Mouse (Mus musculus) left cerebral cortex, postnatal 10 days (tissue): Measurements from ENCODE around the gene Dcun1d1. TPM values are rescaled to one million over a fixed set of nuclear protein-coding genes. Genes with fewer than 3 reads are reported as not detected.
A peak's percentile ranks its signal among the peaks of the same experiment; 100 is the strongest.

ENCODE experiments used
- DNase-seq, 2 experiments: peaks; one replicate each; pipeline ENCODE4 v3.0.0; 2021 to 2022; ENCODE audit warnings: low spot score in 2 of 2, mixed read lengths in 1 of 2; ENCODE audit errors: extremely low spot score in 1 of 2
- intact Hi-C: fragments of 180-260 bp; cut with DNase I; formaldehyde crosslinking; loops from one replicate; pipeline ENCODE4 v1.15.1; 2025
- total RNA-seq, 2 experiments: library from RNA; stranded (reverse); gene quantifications; 2 replicates each; pipeline ENCODE4 v1.2.3; 2021

Dcun1d1 gene
- total RNA-seq = 10 to 100 TPM; 69.2 to 73.8 TPM

GRCm38 (mm10) chr3:35937345-35937744 is at the start of gene Dcun1d1:
Gene Dcun1d1 (minus strand): TSS chr3:35937445.
- intact Hi-C loops = no loop called here

GRCm38 (mm10) chr3:35986266-35986665 is 49.0 kb upstream of the Dcun1d1 start:
- no peak for DNase-seq
- intact Hi-C loops = loop anchor here (5.0 kb wide), 1 partner anchor 91 kb away; no protein-coding TSS in a partner anchor

More at GRCm38 (mm10) chr3:35937345-35937744, at the start of gene Dcun1d1:
- no peak for DNase-seq

GRCm38 (mm10) chr3:35973551-35973950 is 36.3 kb upstream of the Dcun1d1 start:
- intact Hi-C loops = loop anchor here (2.0 to 10.0 kb wide), 3 partner anchors 89 to 283 kb away; no protein-coding TSS in a partner anchor
- peak in 1 of 2 experiments; percentile 26 for DNase-seq

- DNase-seq = no peak
- intact Hi-C loops = loop anchor here (2.0 to 10.0 kb wide), 3 partner anchors 89 to 282 kb away; no protein-coding TSS in a partner anchor
Observed at GRCm38 (mm10) chr3:35972985-35973384, 35.7 kb upstream of the Dcun1d1 start.

GRCm38 (mm10) chr3:35971149-35971548 is 33.9 kb upstream of the Dcun1d1 start:
- intact Hi-C loops = loop anchor here (5.0 to 10.0 kb wide), 2 partner anchors 91 to 136 kb away; no protein-coding TSS in a partner anchor
- DNase-seq = no peak

GRCm38 (mm10) chr3:35970441-35970840 is 33.2 kb upstream of the Dcun1d1 start:
- intact Hi-C loops = loop anchor here (5.0 to 10.0 kb wide), 2 partner anchors 92 to 136 kb away; no protein-coding TSS in a partner anchor
- DNase-seq = no peak

GRCm38 (mm10) chr3:35967366-35967921 is 30.2 kb upstream of the Dcun1d1 start:
- no peak for DNase-seq
- intact Hi-C loops = no loop called here

- intact Hi-C loops = no loop called here
- no peak for DNase-seq
Observed at GRCm38 (mm10) chr3:35966493-35966892, 29.2 kb upstream of the Dcun1d1 start.

- intact Hi-C loops = no loop called here
- DNase-seq = no peak
Observed at GRCm38 (mm10) chr3:35964928-35965327, 27.7 kb upstream of the Dcun1d1 start.

GRCm38 (mm10) chr3:35963921-35964320 is 26.7 kb upstream of the Dcun1d1 start:
- intact Hi-C loops = no loop called here
- DNase-seq = no peak

GRCm38 (mm10) chr3:35963401-35963800 is 26.2 kb upstream of the Dcun1d1 start:
- DNase-seq = no peak
- intact Hi-C loops = no loop called here

- DNase-seq = no peak
- intact Hi-C loops = no loop called here
Observed at GRCm38 (mm10) chr3:35962967-35963366, 25.7 kb upstream of the Dcun1d1 start.

GRCm38 (mm10) chr3:35957230-35957629 is 20.0 kb upstream of the Dcun1d1 start:
- no peak for DNase-seq
- intact Hi-C loops = no loop called here

GRCm38 (mm10) chr3:35954901-35955575 is 17.8 kb upstream of the Dcun1d1 start:
- no peak for DNase-seq
- intact Hi-C loops = no loop called here

GRCm38 (mm10) chr3:35953816-35954215 is 16.6 kb upstream of the Dcun1d1 start:
- no peak for DNase-seq
- intact Hi-C loops = no loop called here

GRCm38 (mm10) chr3:35953184-35953583 is 15.9 kb upstream of the Dcun1d1 start:
- intact Hi-C loops = no loop called here
- no peak for DNase-seq

- intact Hi-C loops = no loop called here
- DNase-seq = no peak
Observed at GRCm38 (mm10) chr3:35948197-35948596, 11.0 kb upstream of the Dcun1d1 start.

GRCm38 (mm10) chr3:35940520-35941135 is 3.4 kb upstream of the Dcun1d1 start:
- intact Hi-C loops = no loop called here
- DNase-seq = no peak

- intact Hi-C loops = no loop called here
- DNase-seq = no peak
Observed at GRCm38 (mm10) chr3:35940047-35940446, 2.8 kb upstream of the Dcun1d1 start.

GRCm38 (mm10) chr3:35933405-35933777 is 3.9 kb downstream of the Dcun1d1 start:
- intact Hi-C loops = no loop called here
- peak in 1 of 2 experiments; percentile 33 for DNase-seq
